Mouse (Mus musculus) mouse trophoblast stem cell (cell line): Measurements from ENCODE around the gene Egfem1.

Source experiments
- in situ Hi-C, 2 experiments: fragments of 300-500 bp; cut with MseI, MboI; formaldehyde crosslinking; loops; 2 replicates in 1 of 2; 3 replicates in 1 of 2; pipeline ENCODE4 v1.15.1; 2025

The Egfem1 gene

DNA sequence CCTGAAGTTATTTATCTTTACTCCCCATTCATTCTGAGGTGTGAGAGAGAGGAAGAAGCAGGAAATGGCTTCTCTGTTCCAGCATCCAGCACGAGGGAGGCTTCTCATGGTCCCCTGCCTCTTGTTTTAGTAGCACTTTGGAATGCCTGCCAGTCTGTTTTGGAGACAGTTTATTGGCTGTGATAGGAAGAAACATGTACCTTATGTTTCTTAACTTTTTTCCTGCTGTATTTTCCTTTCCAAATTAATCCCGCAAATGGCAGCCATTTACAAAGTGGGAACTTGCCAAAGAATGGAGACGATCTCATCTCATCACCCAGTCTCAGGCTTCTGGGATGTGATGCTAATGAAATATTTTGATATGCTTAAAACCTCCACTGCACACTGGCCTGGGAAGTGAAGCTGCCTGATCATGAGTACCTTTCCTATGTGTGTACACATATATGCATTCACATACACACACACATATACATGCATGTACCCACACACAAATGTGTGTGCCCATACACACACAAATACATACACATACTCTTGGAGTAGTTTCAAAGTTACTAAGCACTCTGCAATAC lies 260.5 kb downstream of the Egfem1 start:
- in situ Hi-C loops = no loop called here

- in situ Hi-C loops = no loop called here
Observed at GRCm38 (mm10) chr3:29345805-29346204, 264.0 kb downstream of the Egfem1 start.

- in situ Hi-C loops = no loop called here
Observed at GRCm38 (mm10) chr3:29366907-29367306, 285.1 kb downstream of the Egfem1 start.

GRCm38 (mm10) chr3:29370519-29370918 lies 288.7 kb downstream of the Egfem1 start:
- in situ Hi-C loops = no loop called here

DNA sequence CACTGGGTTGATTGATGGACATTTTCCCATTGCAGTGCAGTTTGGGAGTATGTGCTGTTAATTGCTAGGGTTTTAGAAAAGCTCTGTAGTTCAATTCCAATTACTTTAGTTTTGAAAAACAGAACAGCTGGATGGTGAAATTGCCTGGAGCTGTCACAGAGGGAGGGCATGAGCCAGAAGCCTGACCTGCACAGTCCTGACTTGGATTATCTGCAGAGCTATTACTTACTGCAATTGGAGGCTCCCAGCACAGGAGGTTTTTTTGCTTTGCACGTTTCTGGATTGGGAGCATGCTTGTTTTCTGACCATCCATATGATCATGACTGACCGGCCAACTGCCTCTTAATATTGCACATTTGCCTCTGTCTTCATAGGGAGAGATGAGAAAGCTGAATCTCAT lies 299.4 kb downstream of the Egfem1 start:
- in situ Hi-C loops = no loop called here

- in situ Hi-C loops = no loop called here
Observed at GRCm38 (mm10) chr3:29399064-29399463, 317.2 kb downstream of the Egfem1 start.

DNA sequence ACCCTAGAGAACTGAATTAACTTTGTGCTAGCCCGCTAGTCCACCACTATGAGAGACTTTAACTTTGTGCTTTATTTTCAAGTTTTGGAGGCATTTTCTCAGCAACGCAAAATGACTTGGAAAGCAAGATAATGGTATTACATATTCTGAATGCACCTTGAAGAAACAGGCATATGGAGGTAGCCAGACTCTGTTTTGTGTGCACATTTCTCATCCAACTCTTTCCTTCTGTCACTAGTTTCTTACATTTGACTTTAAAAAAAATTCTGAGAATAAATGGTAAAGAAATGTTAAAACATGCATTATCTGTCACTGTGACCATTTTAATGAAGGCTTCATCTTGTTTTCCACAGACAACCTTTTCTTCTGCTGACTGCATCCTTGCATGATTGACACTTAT lies 339.8 kb downstream of the Egfem1 start:
- in situ Hi-C loops = no loop called here

DNA sequence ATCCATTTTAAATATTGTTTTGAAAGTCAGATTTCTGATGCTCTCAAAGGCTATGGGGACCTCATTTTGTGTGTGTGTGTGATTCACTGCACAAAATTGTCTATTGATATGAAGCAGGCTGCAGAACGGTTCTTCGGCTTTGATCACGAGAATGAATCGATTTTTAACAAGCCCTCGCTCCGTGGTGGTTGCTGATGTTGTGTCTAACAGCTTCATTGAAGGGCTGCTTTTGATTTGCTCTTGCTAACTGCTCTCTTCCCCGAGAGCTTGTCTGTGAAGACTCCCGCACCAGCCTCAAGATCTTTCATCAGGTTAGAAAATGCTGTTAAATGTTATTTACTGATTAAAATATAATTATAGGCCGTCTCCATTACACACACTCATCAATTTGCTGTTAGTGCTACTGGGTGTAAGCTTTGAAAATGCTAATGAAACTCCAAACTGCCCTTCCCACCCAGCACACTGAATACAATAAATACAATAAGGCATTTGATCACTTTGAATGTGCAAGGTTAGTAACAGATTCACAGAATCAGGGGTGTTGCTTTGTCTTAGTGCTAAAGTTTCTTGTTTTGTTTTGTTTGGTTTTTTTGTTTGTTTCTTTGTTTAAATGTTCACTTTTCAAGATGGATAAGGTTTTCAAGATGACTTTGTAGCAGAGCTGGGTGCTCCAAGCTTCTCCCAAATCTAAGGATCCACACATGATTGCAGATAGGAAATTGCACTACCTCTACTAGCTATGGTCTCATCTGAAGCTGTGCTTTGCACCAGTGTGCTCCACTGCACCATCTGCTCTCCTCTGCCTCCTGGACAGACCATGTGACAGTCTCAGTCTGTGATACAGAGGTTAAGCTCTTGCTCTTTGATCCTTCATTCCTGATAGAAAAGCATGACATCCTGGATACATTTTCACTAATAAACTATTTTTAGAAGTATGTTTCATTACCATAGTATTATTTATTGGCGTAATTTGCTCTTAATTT lies 350.6 kb downstream of the Egfem1 start:
- in situ Hi-C loops = no loop called here

DNA sequence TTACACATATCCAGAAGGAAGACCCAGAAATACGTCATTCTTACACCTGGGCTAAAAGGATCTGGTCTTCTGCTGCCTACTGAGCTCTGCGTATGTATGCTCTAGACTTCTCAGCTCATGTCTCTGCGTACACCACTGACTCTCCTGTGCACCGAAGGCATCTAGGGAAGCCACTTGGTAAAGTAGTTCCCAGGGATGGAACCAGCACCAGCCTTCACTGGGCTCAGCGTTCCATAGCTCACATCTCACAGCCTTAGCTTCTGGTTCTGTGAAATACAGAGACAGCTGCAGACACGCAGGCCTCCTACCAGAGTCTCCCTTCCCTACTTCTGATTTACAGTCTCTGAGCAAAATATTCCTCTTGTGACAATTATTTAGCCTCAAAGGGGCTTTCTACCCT lies 361.2 kb downstream of the Egfem1 start:
- in situ Hi-C loops = no loop called here

- in situ Hi-C loops = no loop called here
Observed at GRCm38 (mm10) chr3:29444661-29445060, 362.8 kb downstream of the Egfem1 start.

GRCm38 (mm10) chr3:29446081-29446480 lies 364.3 kb downstream of the Egfem1 start:
- in situ Hi-C loops = no loop called here

DNA sequence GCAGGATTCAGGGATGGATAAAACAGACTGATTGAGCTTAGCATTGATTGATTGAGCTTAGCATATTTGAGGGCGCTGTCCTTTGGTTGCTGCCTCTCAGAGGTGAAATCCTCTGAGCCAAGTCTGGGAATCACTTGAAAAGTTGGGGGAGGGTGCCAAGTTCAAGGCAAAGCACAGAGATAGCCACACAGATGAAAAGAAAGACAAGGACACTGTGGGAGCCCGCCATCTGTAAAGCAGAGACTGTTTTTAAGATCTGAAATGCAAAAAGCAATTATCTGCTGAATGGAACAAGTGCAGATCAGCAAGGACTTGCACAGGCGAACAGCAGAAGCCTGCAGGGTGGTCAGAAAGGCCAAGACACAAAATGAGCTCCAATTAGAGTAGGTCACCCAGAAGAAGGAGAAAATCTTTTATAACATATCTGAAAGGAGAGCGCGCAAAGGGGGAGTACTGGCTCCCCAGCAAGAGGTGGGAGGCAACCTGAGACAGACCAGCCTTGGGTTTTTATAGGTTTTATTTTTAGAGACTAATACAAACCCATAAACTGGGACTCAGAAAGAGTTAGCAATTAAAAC lies 367.1 kb downstream of the Egfem1 start:
- in situ Hi-C loops = no loop called here

DNA sequence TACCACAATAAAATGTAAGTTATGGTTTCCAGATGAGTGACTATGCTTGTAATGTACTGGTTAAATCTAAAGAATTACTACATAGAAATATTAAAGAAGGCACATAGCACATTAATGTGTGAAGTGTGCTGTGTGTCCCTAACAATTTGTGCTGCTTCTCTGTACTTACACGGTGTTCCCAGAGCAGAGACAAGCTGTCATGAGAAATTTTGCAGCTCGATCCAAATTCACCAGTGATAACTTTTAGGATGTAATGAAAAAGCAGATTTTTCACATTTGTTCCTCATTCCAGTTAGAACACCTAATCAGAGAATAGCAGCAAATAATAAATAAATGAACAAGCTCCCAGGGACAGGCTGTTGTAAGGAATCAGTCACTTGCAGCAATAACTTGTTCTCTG lies 416.4 kb downstream of the Egfem1 start:
- in situ Hi-C loops = no loop called here

GRCm38 (mm10) chr3:29499188-29499587 lies 417.4 kb downstream of the Egfem1 start:
- in situ Hi-C loops = no loop called here

GRCm38 (mm10) chr3:29525298-29525962 lies 443.6 kb downstream of the Egfem1 start:
- in situ Hi-C loops = no loop called here

GRCm38 (mm10) chr3:29525963-29526301 lies 444.1 kb downstream of the Egfem1 start:
- in situ Hi-C loops = no loop called here

GRCm38 (mm10) chr3:29539211-29539610 lies 457.4 kb downstream of the Egfem1 start:
- in situ Hi-C loops = no loop called here

GRCm38 (mm10) chr3:29539902-29540301 lies 458.1 kb downstream of the Egfem1 start:
- in situ Hi-C loops = no loop called here

- in situ Hi-C loops = no loop called here
Observed at GRCm38 (mm10) chr3:29541477-29542079, 459.8 kb downstream of the Egfem1 start.

DNA sequence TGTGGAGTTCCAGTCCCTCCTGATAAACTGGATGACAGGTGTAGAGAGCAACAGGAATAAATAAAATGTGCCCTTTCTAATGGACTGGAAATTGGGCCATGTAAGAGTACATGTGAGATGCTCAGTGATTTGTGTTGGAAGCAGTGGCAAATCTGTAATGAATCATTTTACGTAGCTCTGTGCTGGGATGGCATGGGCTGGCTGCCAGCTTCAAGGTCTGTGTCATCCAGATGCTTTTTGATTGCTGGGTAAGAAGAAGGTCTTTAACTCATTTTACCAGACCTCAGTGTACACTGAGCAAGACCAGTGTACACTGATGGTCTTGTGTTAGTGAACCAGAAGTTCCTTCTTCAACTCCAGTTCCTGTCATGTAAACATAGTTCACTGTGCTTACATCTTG lies 462.2 kb downstream of the Egfem1 start:
- in situ Hi-C loops = no loop called here

DNA sequence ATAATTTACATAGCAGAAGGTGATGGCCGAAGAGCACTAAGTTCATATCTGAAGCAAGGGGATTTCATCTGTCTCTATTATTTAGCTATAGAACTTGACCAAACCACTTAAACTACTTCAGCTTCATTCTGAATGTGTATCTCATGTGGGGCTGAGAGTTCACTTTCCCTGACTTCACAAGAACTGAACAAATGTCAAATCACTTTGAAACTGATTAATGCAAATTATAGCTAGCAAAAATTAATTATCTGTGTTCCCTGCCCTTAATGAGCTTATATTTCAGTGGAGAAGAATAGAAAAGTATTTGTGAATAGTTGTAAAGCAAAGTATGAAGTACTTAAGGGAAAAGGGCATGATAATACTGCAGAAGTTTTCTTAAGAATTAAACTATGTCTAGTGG lies 481.3 kb downstream of the Egfem1 start:
- in situ Hi-C loops = no loop called here
